Mouse (Mus musculus) heart, embryonic 12.5 days (tissue): ENCODE data around the gene Raver2. TPM values are rescaled to one million over a fixed set of nuclear protein-coding genes. Genes with fewer than 3 reads are reported as not detected.
"Not testable (repeated sequence)": the region's sequence is repeated elsewhere in the genome, so short reads cannot be mapped to it uniquely, and the experiment has no call there.

Experiments
- ATAC-seq: fragments of 200-750 bp; cut with Nextera tagmentation; 2 replicates; pipeline ENCODE4 v1.8.0; 2017; ENCODE audit warnings: moderate TSS enrichment, moderate library complexity; ENCODE audit not compliant: insufficient number of reproducible peaks, low FRiP score
- H3K27ac ChIP-seq: fragments of 300-500 bp; sonication (generic); 2 replicates; pipeline ENCODE4 v1.5.1; 2016; ENCODE audit warnings: mild to moderate bottlenecking, moderate library complexity; ENCODE audit not compliant: poor library complexity, severe bottlenecking
- H3K27me3 ChIP-seq: fragments of 300-500 bp; sonication (generic); replicated peaks from 2 replicates; pipeline ENCODE4 v1.6.1; 2016; ENCODE audit warnings: mild to moderate bottlenecking, moderate library complexity
- H3K36me3 ChIP-seq: fragments of 300-500 bp; sonication (generic); 2 replicates; pipeline ENCODE4 v1.6.1; 2016; ENCODE audit warnings: mild to moderate bottlenecking, moderate library complexity
- H3K4me1 ChIP-seq: fragments of 300-500 bp; sonication (generic); replicated peaks from 2 replicates; pipeline ENCODE4 v1.6.1; 2016; ENCODE audit warnings: mild to moderate bottlenecking
- H3K4me2 ChIP-seq: fragments of 300-500 bp; sonication (generic); 2 replicates; pipeline ENCODE4 v1.6.1; 2016; ENCODE audit warnings: mild to moderate bottlenecking, moderate library complexity
- H3K4me3 ChIP-seq: fragments of 300-500 bp; sonication (generic); 2 replicates; pipeline ENCODE4 v1.5.1; 2016; ENCODE audit warnings: mild to moderate bottlenecking
- H3K9ac ChIP-seq: fragments of 300-500 bp; sonication (generic); 2 replicates; pipeline ENCODE4 v1.6.1; 2016; ENCODE audit warnings: mild to moderate bottlenecking, moderate library complexity
- H3K9me3 ChIP-seq: fragments of 300-500 bp; sonication (generic); replicated peaks from 2 replicates; pipeline ENCODE4 v1.6.1; 2016; ENCODE audit warnings: mild to moderate bottlenecking, moderate library complexity
- WGBS: fragments of 180-500 bp; shearing (Covaris S2); methylation state at CpG from one replicate; pipeline ENCODE4 v1.1.7; 2016; 5-methylcytosine and 5-hydroxymethylcytosine counted together
- polyA plus RNA-seq: library from polyadenylated mRNA; unstranded; fragments of >200 nt; fragmentation: Nextera tagmentation; extraction: Ambion mirVana; gene quantifications from 2 replicates; pipeline ENCODE4 v1.2.1, GENCODE M21; 2016

Gene Raver2
- polyA plus RNA-seq, 1 experiment from 2014 or later, result 5.4 TPM

DNA sequence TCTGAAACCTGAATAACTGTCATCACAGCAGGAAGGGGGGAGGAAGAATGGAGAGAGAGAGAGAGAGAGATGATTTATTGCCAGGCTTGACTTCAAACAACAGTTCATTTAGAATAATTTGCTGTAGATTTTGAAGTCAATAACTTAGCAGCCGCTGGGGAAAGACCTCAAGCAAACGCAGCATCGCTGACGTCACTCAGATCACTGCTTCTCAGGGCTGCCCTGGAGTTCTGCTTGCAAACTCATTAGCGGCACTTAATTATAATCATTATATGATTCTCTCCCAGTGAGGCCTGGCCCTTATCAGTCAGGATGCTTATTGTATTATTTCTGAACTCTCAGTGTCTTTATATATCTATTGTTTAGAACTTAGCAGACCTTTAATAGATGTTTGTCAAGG lies 2.4 kb upstream of the Raver2 start:
- no peak overlapping the region for H3K4me2 ChIP-seq
- 64% methylated on average over 5 of the region's 5 CpGs for WGBS
- no peak overlapping the region for H3K4me3 ChIP-seq
- no peaks in the 10 kb centered on the region for H3K36me3 ChIP-seq
- peaks cover 2% of the 10 kb centered on the region; the same call in 1 of the 2 replicates for H3K9me3 ChIP-seq
- H3K27ac ChIP-seq, result no peak overlapping the region
- no peak for ATAC-seq
- no peaks in the 10 kb centered on the region for H3K4me1 ChIP-seq
- H3K27me3 ChIP-seq, result peaks cover 10% of the 10 kb centered on the region; the same call in 1 of the 2 replicates
- H3K9ac ChIP-seq, result no peak overlapping the region

GRCm38 (mm10) chr4:101069154-101069971 lies 580 bp downstream of the Raver2 start:
- 1% methylated on average over 55 of the region's 55 CpGs for WGBS
- Histone ChIP-seq H3K4me2 (peak overlapping the region; percentile 98), H3K4me3 (peak overlapping the region; percentile 92), H3K9me3 (no peaks in the 10 kb centered on the region), H3K4me1 (no peaks in the 10 kb centered on the region), H3K27ac (no peak overlapping the region), H3K9ac (peak overlapping the region; percentile 84), H3K36me3 (no peaks in the 10 kb centered on the region), H3K27me3 (peaks cover 8% of the 10 kb centered on the region; the same call in 1 of the 2 replicates)
- peak; percentile 45; the same call in 1 of the 2 replicates for ATAC-seq

- ATAC-seq, result no peak
- no peak overlapping the region for H3K4me2 ChIP-seq
- H3K4me1 ChIP-seq, result no peaks in the 10 kb centered on the region
- H3K27ac ChIP-seq, result no peak overlapping the region
- peaks cover 8% of the 10 kb centered on the region; the same call in 1 of the 2 replicates for H3K27me3 ChIP-seq
- H3K9ac ChIP-seq, result no peak overlapping the region
- H3K36me3 ChIP-seq, result no peaks in the 10 kb centered on the region
- 80% methylated on average over 4 of the region's 4 CpGs for WGBS
- no peak overlapping the region for H3K4me3 ChIP-seq
- H3K9me3 ChIP-seq, result no peaks in the 10 kb centered on the region
These were observed 2.8 kb downstream of the Raver2 start for GRCm38 (mm10) chr4:101071570-101071969.

DNA sequence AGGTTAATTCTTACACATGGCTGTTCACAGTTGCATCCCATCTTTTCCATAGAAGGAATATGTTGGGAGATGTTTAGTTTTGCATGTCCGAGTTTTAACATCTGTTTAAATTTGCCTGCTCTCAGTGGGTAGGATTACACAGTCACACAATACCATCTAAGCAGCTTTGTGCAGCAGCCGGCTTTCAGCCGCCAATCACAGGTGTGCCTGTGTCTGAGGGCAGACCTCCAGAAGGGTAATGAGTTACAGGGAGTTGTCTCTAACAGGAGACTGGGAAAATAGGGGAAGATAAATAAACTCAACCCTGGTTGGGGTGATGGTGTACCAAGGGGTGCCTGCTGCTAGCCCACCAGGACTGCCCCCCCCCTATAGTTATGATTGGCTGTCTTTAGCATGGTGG lies 7.6 kb downstream of the Raver2 start:
- H3K27me3 ChIP-seq, result 0 out of 2 replicates have a peak, but pooled peaks cover 3% of the 10 kb centered on the region
- H3K9me3 ChIP-seq, result no peaks in the 10 kb centered on the region
- H3K4me2 ChIP-seq, result no peak overlapping the region
- H3K9ac ChIP-seq, result no peak overlapping the region
- no peak overlapping the region for H3K4me3 ChIP-seq
- 68% methylated on average over 3 of the region's 3 CpGs for WGBS
- no peaks in the 10 kb centered on the region for H3K36me3 ChIP-seq
- peaks cover 11% of the 10 kb centered on the region for H3K4me1 ChIP-seq
- H3K27ac ChIP-seq, result no peak overlapping the region
- no peak for ATAC-seq

DNA sequence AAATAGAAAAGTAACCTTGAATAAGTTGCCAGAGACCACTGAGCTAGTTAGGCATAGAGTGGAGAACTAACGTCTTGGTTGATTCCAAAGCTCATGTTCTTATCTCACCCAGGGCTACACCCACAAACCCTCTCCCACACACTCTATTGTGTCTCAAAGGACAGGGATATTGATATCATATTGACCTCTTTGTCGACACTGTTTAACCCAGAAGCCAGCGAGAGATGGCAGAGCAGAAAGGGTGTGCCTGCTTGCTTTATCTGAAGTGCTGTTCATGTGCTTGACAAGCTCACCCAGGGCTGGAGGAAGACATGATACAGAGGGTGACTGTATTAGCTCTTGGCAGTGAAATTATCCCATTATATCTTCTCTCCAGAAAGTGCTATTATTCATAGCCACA lies 11.2 kb downstream of the Raver2 start:
- no peak overlapping the region for H3K4me3 ChIP-seq
- no peak for ATAC-seq
- H3K9ac ChIP-seq, result no peak overlapping the region
- H3K27ac ChIP-seq, result no peak overlapping the region
- H3K4me1 ChIP-seq, result peaks cover 20% of the 10 kb centered on the region
- whole genome bisulfite sequencing, result 4% methylated on average over 3 of the region's 3 CpGs
- no peaks in the 10 kb centered on the region for H3K27me3 ChIP-seq
- no peak overlapping the region for H3K4me2 ChIP-seq
- H3K36me3 ChIP-seq, result no peaks in the 10 kb centered on the region
- H3K9me3 ChIP-seq, result no peaks in the 10 kb centered on the region

- Histone ChIP-seq H3K9ac (no peak overlapping the region), H3K27ac (no peak overlapping the region), H3K4me3 (no peak overlapping the region), H3K4me2 (no peak overlapping the region), H3K9me3 (no peaks in the 10 kb centered on the region), H3K27me3 (no peaks in the 10 kb centered on the region), H3K4me1 (peaks cover 20% of the 10 kb centered on the region), H3K36me3 (no peaks in the 10 kb centered on the region)
- ATAC-seq, result no peak
- 50% methylated on average over 17 of the region's 17 CpGs for WGBS
These were observed 13.5 kb downstream of the Raver2 start for GRCm38 (mm10) chr4:101082176-101082888.

DNA sequence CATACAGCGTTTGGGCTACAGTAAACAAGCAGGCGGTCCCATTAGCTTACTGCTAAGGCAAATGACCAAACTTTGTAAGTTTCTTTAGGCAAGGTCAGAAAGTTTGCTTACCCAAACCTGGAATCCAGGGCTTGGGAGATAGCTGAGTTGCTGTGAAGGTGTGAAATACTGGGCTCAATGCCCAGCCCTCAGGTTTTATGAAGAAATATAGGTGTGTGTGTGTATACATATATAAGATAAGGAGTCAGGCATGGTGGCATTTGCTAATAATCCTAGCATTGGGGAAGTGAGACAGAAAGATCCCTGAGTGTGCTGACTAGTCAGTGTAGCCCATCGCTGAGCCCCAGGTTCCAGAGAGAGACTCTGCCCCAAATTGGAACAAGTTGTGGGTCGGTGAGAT lies 16.1 kb downstream of the Raver2 start:
- no peaks in the 10 kb centered on the region for H3K27me3 ChIP-seq
- no peak overlapping the region for H3K4me3 ChIP-seq
- H3K36me3 ChIP-seq, result no peaks in the 10 kb centered on the region
- peaks cover 18% of the 10 kb centered on the region for H3K4me1 ChIP-seq
- no peaks in the 10 kb centered on the region for H3K9me3 ChIP-seq
- no peak for ATAC-seq
- H3K27ac ChIP-seq, result no peak overlapping the region
- 80% methylated on average over 4 of the region's 4 CpGs for WGBS
- no peak overlapping the region for H3K9ac ChIP-seq
- H3K4me2 ChIP-seq, result no peak overlapping the region

DNA sequence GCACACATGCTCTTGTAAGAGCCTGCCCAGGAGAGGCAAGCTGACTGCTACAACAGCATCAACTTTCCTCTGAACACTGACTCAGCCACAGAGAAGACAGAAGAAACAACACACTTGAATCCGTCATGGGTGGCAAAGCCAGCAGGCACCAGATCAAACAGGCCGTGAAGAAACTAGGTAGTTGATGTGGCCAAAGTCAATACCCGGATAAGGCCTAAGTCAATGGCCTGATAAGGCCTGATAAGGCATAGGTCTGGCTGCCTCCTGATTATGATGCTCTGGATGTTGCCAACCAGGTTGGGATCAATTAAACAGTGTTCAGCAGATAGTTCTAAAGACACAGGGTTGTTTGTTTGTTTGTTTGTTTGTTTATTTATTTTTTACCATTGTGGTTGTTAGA lies 17.3 kb downstream of the Raver2 start:
- Histone ChIP-seq H3K4me2 (no peak overlapping the region), H3K36me3 (no peaks in the 10 kb centered on the region), H3K27me3 (no peaks in the 10 kb centered on the region), H3K4me3 (no peak overlapping the region), H3K9ac (no peak overlapping the region), H3K27ac (no peak overlapping the region), H3K9me3 (no peaks in the 10 kb centered on the region), H3K4me1 (peaks cover 10% of the 10 kb centered on the region; the same call in 1 of the 2 replicates)
- no peak for ATAC-seq
- WGBS, result 43% methylated on average over 3 of the region's 3 CpGs

- no peaks in the 10 kb centered on the region for H3K36me3 ChIP-seq
- H3K27me3 ChIP-seq, result no peaks in the 10 kb centered on the region
- no peak for ATAC-seq
- H3K4me1 ChIP-seq, result peaks cover 3% of the 10 kb centered on the region; the same call in 1 of the 2 replicates
- 50% methylated on average over 1 of the region's 1 CpGs for WGBS
- no peaks in the 10 kb centered on the region for H3K9me3 ChIP-seq
- H3K27ac ChIP-seq, result no peak overlapping the region
- no peak overlapping the region for H3K4me3 ChIP-seq
- H3K9ac ChIP-seq, result no peak overlapping the region
- no peak overlapping the region for H3K4me2 ChIP-seq
These were observed 18.9 kb downstream of the Raver2 start for GRCm38 (mm10) chr4:101087721-101088120.

- WGBS, result 91% methylated on average over 3 of the region's 3 CpGs
- not testable (repeated sequence) for H3K27ac ChIP-seq, ATAC-seq, H3K4me3 ChIP-seq, H3K36me3 ChIP-seq, H3K9me3 ChIP-seq, H3K9ac ChIP-seq, H3K4me2 ChIP-seq, H3K27me3 ChIP-seq
- peaks cover 11% of the 10 kb centered on the region for H3K4me1 ChIP-seq
These were observed 21.8 kb downstream of the Raver2 start for GRCm38 (mm10) chr4:101090630-101091029.

- 47% methylated on average over 10 of the region's 10 CpGs for WGBS
- no peak for ATAC-seq
These were observed 24.5 kb downstream of the Raver2 start for GRCm38 (mm10) chr4:101093292-101093691.

More at GRCm38 (mm10) chr4:101093292-101093691, 24.5 kb downstream of the Raver2 start:
- H3K4me3 ChIP-seq, result no peak overlapping the region
- H3K27ac ChIP-seq, result no peak overlapping the region
- H3K4me2 ChIP-seq, result peak overlapping the region; percentile 26
- H3K27me3 ChIP-seq, result no peaks in the 10 kb centered on the region
- peaks cover 11% of the 10 kb centered on the region for H3K4me1 ChIP-seq
- H3K36me3 ChIP-seq, result no peaks in the 10 kb centered on the region
- 0 out of 2 replicates have a peak, but pooled peaks cover 3% of the 10 kb centered on the region for H3K9me3 ChIP-seq
- H3K9ac ChIP-seq, result no peak overlapping the region
